Mouse (Mus musculus): ENCODE measurements at regions not wholly inside any gene's neighbourhood (a gene's known extent, or its start where the extent isn't known, plus 50 kb on each side); places are given as distances from the start of the nearest gene placed in this dataset.
A peak's percentile ranks its signal among the peaks of the same experiment; 100 is the strongest.

- CTCF ChIA-PET: interaction anchor here (1.3 kb wide), 1 partner anchor 47 kb away, joined by 3 read pairs; no protein-coding TSS in a partner anchor
- no peak for TF ChIP-seq CTCF (IDR thresholded peaks at IDR 0.05)
- DNase-seq (ENCODE audit: low read depth, low spot score) (no peak), ATAC-seq (no peak)
- in situ Hi-C loops (cut with MboI; ENCODE audit: low pct_unique_long_range_greater_than_20kb): no loop called here
- H3K27me3 ChIP-seq: peaks cover 36% of the 10 kb centered on the region
- POLR2A ChIA-PET: no interaction called here
Observed at GRCm38 (mm10) chr19:60684417-60684816, 71.4 kb upstream of the Nanos1 start.

GRCm38 (mm10) chr19:60682283-60682682 lies 73.5 kb upstream of the Nanos1 start:
- ATAC-seq (no peak), DNase-seq (ENCODE audit: low read depth, low spot score) (no peak)
- POLR2A ChIA-PET: no interaction called here
- in situ Hi-C loops (cut with MboI; ENCODE audit: low pct_unique_long_range_greater_than_20kb): no loop called here
- TF ChIP-seq CTCF (IDR thresholded peaks at IDR 0.05): no peak
- CTCF ChIA-PET: interaction anchor here (0.9 to 1.2 kb wide), 4 partner anchors 11 to 24 kb away, joined by 3 read pairs; no protein-coding TSS in a partner anchor
- H3K27me3 ChIP-seq: peaks cover 29% of the 10 kb centered on the region

GRCm38 (mm10) chr19:60681481-60681880 lies 74.3 kb upstream of the Nanos1 start:
- no peak for TF ChIP-seq CTCF (IDR thresholded peaks at IDR 0.05)
- in situ Hi-C loops (cut with MboI; ENCODE audit: low pct_unique_long_range_greater_than_20kb): no loop called here
- peaks cover 25% of the 10 kb centered on the region for H3K27me3 ChIP-seq
- ChIA-PET CTCF (interaction anchor here (0.9 to 1.1 kb wide), 2 partner anchors 10 to 24 kb away, joined by 3 read pairs; no protein-coding TSS in a partner anchor), POLR2A (no interaction called here)
- DNase-seq (ENCODE audit: low read depth, low spot score): no peak
- ATAC-seq: no peak

- POLR2A ChIA-PET: interaction anchor here (0.6 kb wide), 1 partner anchor 1297 kb away, joined by 3 read pairs; no protein-coding TSS in a partner anchor
- DNase-seq (ENCODE audit: low read depth, low spot score) (no peak), ATAC-seq (no peak)
- CTCF ChIA-PET: interaction anchor here (1.1 kb wide), 1 partner anchor 16 kb away, joined by 3 read pairs; no protein-coding TSS in a partner anchor
- in situ Hi-C loops (cut with MboI; ENCODE audit: low pct_unique_long_range_greater_than_20kb): no loop called here
- no peak for TF ChIP-seq CTCF (IDR thresholded peaks at IDR 0.05)
- H3K27me3 ChIP-seq: peaks cover 16% of the 10 kb centered on the region
Observed at GRCm38 (mm10) chr19:60678236-60678635, 77.6 kb upstream of the Nanos1 start.

GRCm38 (mm10) chr19:60674953-60675472 lies 80.8 kb upstream of the Nanos1 start:
- ChIA-PET CTCF (interaction anchor here (1.2 to 1.8 kb wide), 2 partner anchors 8 to 11 kb away, joined by 3 to 6 read pairs; no protein-coding TSS in a partner anchor), POLR2A (interaction anchor here (0.7 kb wide), 1 partner anchor 49 kb away, joined by 3 read pairs; no protein-coding TSS in a partner anchor)
- H3K27me3 ChIP-seq: peaks cover 3% of the 10 kb centered on the region
- DNase-seq (ENCODE audit: low read depth, low spot score) (no peak), ATAC-seq (no peak)
- in situ Hi-C loops (cut with MboI; ENCODE audit: low pct_unique_long_range_greater_than_20kb): no loop called here
- TF ChIP-seq CTCF (IDR thresholded peaks at IDR 0.05): no peak

- POLR2A ChIA-PET: no interaction called here
- no peak for DNase-seq (ENCODE audit: low read depth, low spot score)
- TF ChIP-seq CTCF (IDR thresholded peaks at IDR 0.05): no peak
- H3K27me3 ChIP-seq: no peaks in the 10 kb centered on the region
- ATAC-seq: peak; percentile 47
- CTCF ChIA-PET: interaction anchor here (1.1 to 1.6 kb wide), 2 partner anchors 11 to 13 kb away, joined by 3 to 5 read pairs; no protein-coding TSS in a partner anchor
- in situ Hi-C loops (cut with MboI; ENCODE audit: low pct_unique_long_range_greater_than_20kb): no loop called here
Observed at GRCm38 (mm10) chr19:60670781-60671180, 85.0 kb upstream of the Nanos1 start.

- ATAC-seq: no peak
- CTCF ChIA-PET: no interaction called here
- POLR2A ChIA-PET: no interaction called here
Observed at GRCm38 (mm10) chr19:60665842-60666241, 85.0 kb upstream of the Cacul1 start.

GRCm38 (mm10) chr19:60651102-60651695 lies 70.4 kb upstream of the Cacul1 start:
- POLR2A ChIA-PET: interaction anchor here (0.7 to 2.9 kb wide), 4 partner anchors 9 to 36 kb away, joined by 3 to 12 read pairs (median 4); no protein-coding TSS in a partner anchor
- no peaks in the 10 kb centered on the region for H3K27me3 ChIP-seq
- no peak for TF ChIP-seq CTCF (IDR thresholded peaks at IDR 0.05)
- CTCF ChIA-PET: interaction anchor here (0.9 to 1.3 kb wide), 3 partner anchors 9 to 100 kb away, joined by 3 to 10 read pairs (median 3); no protein-coding TSS in a partner anchor
- DNase-seq (ENCODE audit: low read depth, low spot score): peak; percentile 91
- in situ Hi-C loops (cut with MboI; ENCODE audit: low pct_unique_long_range_greater_than_20kb): no loop called here
- peak; percentile 88 for ATAC-seq

More at GRCm38 (mm10) chr19:60665842-60666241, 85.0 kb upstream of the Cacul1 start:
- TF ChIP-seq CTCF (IDR thresholded peaks at IDR 0.05): no peak
- in situ Hi-C loops (cut with MboI; ENCODE audit: low pct_unique_long_range_greater_than_20kb): no loop called here
- DNase-seq (ENCODE audit: low read depth, low spot score): no peak
- no peaks in the 10 kb centered on the region for H3K27me3 ChIP-seq

- in situ Hi-C loops (cut with MboI; ENCODE audit: low pct_unique_long_range_greater_than_20kb): no loop called here
- ATAC-seq (peak; percentile 74), DNase-seq (ENCODE audit: low read depth, low spot score) (peak; percentile 88)
- POLR2A ChIA-PET: interaction anchor here (1.0 to 1.3 kb wide), 3 partner anchors 11 to 116 kb away, joined by 3 to 5 read pairs (median 4); partner anchors contain the start of gene Nanos1
- H3K27me3 ChIP-seq: no peaks in the 10 kb centered on the region
- CTCF ChIA-PET: interaction anchor here (0.8 to 2.3 kb wide), 5 partner anchors 10 to 204 kb away, joined by 3 to 5 read pairs (median 4); no protein-coding TSS in a partner anchor
- TF ChIP-seq CTCF (IDR thresholded peaks at IDR 0.05): no peak
Observed at GRCm38 (mm10) chr19:60640065-60640464, 59.2 kb upstream of the Cacul1 start.

Data from Patski (cell line).